Mouse (Mus musculus) brown adipose tissue, adult 24 weeks (tissue): ENCODE data around the gene Lair1. TPM values are rescaled to one million over a fixed set of nuclear protein-coding genes. Genes with fewer than 3 reads are reported as not detected.
"Not testable (repeated sequence)": the region's sequence is repeated elsewhere in the genome, so short reads cannot be mapped to it uniquely, and the experiment has no call there.

Source experiments
- H3K27ac ChIP-seq: fragments of 200-500 bp; replicated peaks from 2 replicates; pipeline ENCODE4 v1.5.1; 2012; ENCODE audit warnings: low read depth, mild to moderate bottlenecking, low read length
- H3K4me1 ChIP-seq: fragments of 200-500 bp; 2 replicates; pipeline ENCODE4 v1.6.1; 2012; ENCODE audit warnings: low read length, mixed read lengths; ENCODE audit not compliant: control insufficient read depth, insufficient read depth, insufficient read length
- H3K4me3 ChIP-seq: fragments of 200-500 bp; 2 replicates; pipeline ENCODE4 v1.5.1; 2012; ENCODE audit warnings: low read depth, mild to moderate bottlenecking, low read length, moderate library complexity; ENCODE audit not compliant: insufficient read depth
- polyA plus RNA-seq: library from polyadenylated mRNA; stranded (reverse); fragments of >200 nt; gene quantifications from 2 replicates; pipeline ENCODE4 v1.2.4, GENCODE M21; 2012; ENCODE audit not compliant: missing spikeins, insufficient read depth, insufficient read length

The Lair1 gene
- polyA plus RNA-seq, 1 experiment, result 1.7 TPM

GRCm38 (mm10) chr7:4073144-4073543 lies 10.1 kb upstream of the Lair1 start:
- Histone ChIP-seq H3K27ac (no peak overlapping the region), H3K4me1 (no peaks in the 10 kb centered on the region), H3K4me3 (no peak overlapping the region)

GRCm38 (mm10) chr7:4071066-4071465 lies 8.1 kb upstream of the Lair1 start:
- Histone ChIP-seq H3K4me3 (no peak overlapping the region), H3K27ac (no peak overlapping the region), H3K4me1 (peaks cover 3% of the 10 kb centered on the region; the same call in 1 of the 2 replicates)

- peaks cover 3% of the 10 kb centered on the region; the same call in 1 of the 2 replicates for H3K4me1 ChIP-seq
- no peak overlapping the region for H3K4me3 ChIP-seq
- H3K27ac ChIP-seq, result peak overlapping the region; percentile 24
Measured at GRCm38 (mm10) chr7:4063714-4064425, 866 bp upstream of the Lair1 start.

GRCm38 (mm10) chr7:4060602-4061188 lies 2.3 kb downstream of the Lair1 start:
- H3K4me3 ChIP-seq, H3K4me1 ChIP-seq, H3K27ac ChIP-seq: not testable (repeated sequence)

GRCm38 (mm10) chr7:4026794-4027421 lies 36.1 kb downstream of the Lair1 start:
- no peak overlapping the region for H3K4me3 ChIP-seq
- H3K27ac ChIP-seq, result no peak overlapping the region
- no peaks in the 10 kb centered on the region for H3K4me1 ChIP-seq

- H3K4me1 ChIP-seq, H3K27ac ChIP-seq, H3K4me3 ChIP-seq: not testable (repeated sequence)
Measured at GRCm38 (mm10) chr7:4004636-4005035, 58.4 kb downstream of the Lair1 start.

GRCm38 (mm10) chr7:4003996-4004395 lies 59.0 kb downstream of the Lair1 start:
- H3K4me3 ChIP-seq, H3K27ac ChIP-seq, H3K4me1 ChIP-seq: not testable (repeated sequence)

GRCm38 (mm10) chr7:3962017-3962416 lies 101.0 kb downstream of the Lair1 start:
- Histone ChIP-seq H3K27ac (no peak overlapping the region), H3K4me1 (no peaks in the 10 kb centered on the region), H3K4me3 (no peak overlapping the region)

- Histone ChIP-seq H3K27ac (no peak overlapping the region), H3K4me1 (no peaks in the 10 kb centered on the region), H3K4me3 (no peak overlapping the region)
Measured at GRCm38 (mm10) chr7:3957387-3957786, 105.6 kb downstream of the Lair1 start.

Other genes starting within 250 kb of the Lair1 start
- gene Gm15448, start 237.5 kb downstream of the Lair1 start, polyA plus RNA-seq, result not detected in 2 replicates
- 0.55 TPM in 1 of 2 replicates, not detected in the other for gene Pira2, start 218.2 kb downstream of the Lair1 start, polyA plus RNA-seq
- gene Gm14548, start 165.1 kb downstream of the Lair1 start, polyA plus RNA-seq, result not detected in 2 replicates
- gene Lilra6, start 147.7 kb downstream of the Lair1 start, polyA plus RNA-seq, result 0.59 TPM in 1 of 2 replicates, not detected in the other
- gene Ttyh1, start 56.2 kb upstream of the Lair1 start, polyA plus RNA-seq, result 1.4 and 2.3 TPM in 2 replicates
- 20.2 and 24.0 TPM in 2 replicates for gene Leng8, start 73.8 kb upstream of the Lair1 start, polyA plus RNA-seq
- gene Leng9, start 87.2 kb upstream of the Lair1 start, polyA plus RNA-seq, result 2.1 and 3.6 TPM in 2 replicates
- gene Cdc42ep5, start 101.7 kb upstream of the Lair1 start, polyA plus RNA-seq, result 4.0 and 10.1 TPM in 2 replicates
- 0.88 and 1.1 TPM in 2 replicates for gene Lilra5, start 174.6 kb upstream of the Lair1 start, polyA plus RNA-seq